Mouse (Mus musculus): ENCODE results near the gene Ifna6.
A peak's percentile ranks its signal among the peaks of the same experiment; 100 is the strongest.

DNA sequence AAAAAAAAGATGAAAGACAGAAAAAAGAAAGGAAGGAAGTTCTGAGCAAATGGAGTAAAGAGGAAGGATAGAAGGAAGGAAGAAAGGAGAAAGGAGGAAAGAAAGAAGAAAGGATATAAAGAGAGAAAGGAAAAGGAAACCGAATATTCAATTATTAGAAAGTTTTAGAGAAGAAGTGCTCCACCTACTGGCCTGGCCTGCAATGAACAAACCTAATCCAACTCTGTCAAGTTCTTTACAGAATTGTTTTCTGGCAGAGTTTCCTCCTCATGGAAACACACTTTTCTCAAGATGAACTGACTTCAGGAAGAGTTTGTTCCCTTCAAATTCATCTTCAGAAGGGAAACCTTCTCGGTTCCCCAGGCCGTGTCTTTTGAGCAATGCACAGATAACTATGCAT, 11.6 kb downstream of the Ifna6 start:
- peak; percentile 57 for TF ChIP-seq CTCF (IDR thresholded peaks at IDR 0.05)
- no peak for TF ChIP-seq EP300 (IDR thresholded peaks at IDR 0.05)
